Mouse (Mus musculus) layer of hippocampus, adult 8-10 months (tissue): ENCODE measurements around the gene Cd244a. TPM values are rescaled to one million over a fixed set of nuclear protein-coding genes. Genes with fewer than 3 reads are reported as not detected.

ENCODE experiments used
- DNase-seq, 2 experiments: peaks; one replicate each; pipeline ENCODE4 v3.0.0; 2022; ENCODE audit warnings: low spot score in 2 of 2
- total RNA-seq, 4 experiments: library from RNA; stranded (reverse); gene quantifications; 2 replicates each; pipeline ENCODE4 v1.2.4; 2022

The Cd244a gene
- total RNA-seq, 4 experiments from 2014 or later, result 1.5 to 1.6 TPM; not detected in 2

DNA sequence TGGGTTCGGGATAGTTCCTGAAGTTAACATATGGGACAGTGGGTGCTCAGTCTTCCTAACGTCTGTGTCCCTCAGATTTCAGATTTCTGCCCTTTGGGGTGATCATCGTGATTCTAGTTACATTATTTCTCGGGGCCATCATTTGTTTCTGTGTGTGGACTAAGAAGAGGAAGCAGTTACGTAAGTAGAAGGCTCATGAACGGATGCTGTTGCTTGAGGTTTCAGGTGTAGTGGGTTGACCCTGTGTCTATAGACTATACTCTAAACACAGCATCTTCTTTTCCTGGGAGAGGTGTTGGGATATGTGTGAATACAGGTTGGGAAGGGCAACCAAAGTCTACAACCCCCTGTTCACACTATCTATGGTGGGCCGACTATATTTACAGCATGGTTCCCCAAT, 18.2 kb downstream of the Cd244a start:
- DNase-seq, result no peak

- no peak for DNase-seq
Measured at GRCm38 (mm10) chr1:171584584-171584983, 25.6 kb downstream of the Cd244a start.

- no peak for DNase-seq
Measured at GRCm38 (mm10) chr1:171604686-171605085, 45.7 kb downstream of the Cd244a start.

DNA sequence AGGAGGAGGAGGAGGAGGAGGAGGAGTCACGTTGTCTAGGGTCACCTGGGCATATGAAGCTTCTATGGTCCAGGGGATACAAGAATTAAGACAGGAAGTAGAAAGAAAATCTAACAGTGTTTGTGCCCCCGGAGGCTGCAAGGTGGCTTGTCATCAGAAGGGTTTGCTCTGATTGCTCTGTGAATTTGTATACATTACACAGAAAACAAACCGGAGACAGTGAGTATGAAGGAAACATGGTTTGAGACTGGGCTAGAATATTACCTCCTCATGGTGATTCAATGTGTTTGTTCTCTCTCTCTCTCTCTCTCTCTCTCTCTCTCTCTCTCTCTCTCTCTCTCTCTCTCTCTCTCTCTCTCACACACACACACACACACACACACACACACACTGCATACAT, 47.7 kb downstream of the Cd244a start:
- no peak for DNase-seq

- no peak for DNase-seq
Measured at GRCm38 (mm10) chr1:171607176-171607575, 48.2 kb downstream of the Cd244a start, which contains the start of gene Ly9. Ly9 (minus strand) TSS chr1:171607410.

DNA sequence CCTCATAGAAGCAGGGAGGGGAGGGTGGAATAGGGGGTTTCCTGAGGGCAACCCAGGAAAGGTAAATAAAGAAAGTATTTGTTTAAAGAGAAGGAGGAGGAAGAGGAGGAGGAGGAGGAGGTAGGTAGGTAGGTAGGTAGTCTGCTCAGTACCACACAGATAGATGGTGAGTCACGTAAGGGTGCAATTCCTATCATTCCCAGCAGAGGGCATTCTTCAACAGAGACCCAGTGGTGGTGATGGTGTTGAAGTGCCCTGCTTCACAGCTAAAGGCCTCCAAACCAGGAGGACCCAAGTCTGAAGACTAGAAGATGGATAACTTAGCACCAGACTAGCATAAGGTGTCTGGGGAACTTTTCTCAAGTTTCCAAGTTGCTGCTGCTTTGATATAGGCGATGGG, 51.0 kb downstream of the Cd244a start:
- no peak for DNase-seq

DNA sequence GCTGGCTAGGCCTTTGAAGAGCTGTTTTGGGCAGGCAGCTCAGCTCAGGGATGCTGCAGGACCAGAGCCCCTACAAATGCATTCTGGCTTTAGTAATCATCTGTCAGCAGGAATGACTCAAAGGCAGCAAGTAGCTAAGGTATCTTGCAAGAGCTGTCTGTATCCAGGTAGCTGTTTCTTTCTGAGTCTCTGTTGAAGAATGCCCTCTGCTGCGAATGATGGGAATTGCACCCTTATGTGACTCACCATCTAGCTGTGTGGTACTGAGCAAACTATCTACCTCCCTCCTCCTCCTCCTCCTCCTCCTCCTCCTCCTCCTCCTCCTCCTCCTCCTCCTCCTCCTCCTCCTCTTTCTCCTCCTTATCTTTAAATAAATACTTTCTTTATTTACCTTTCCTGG, 51.8 kb downstream of the Cd244a start:
- no peak for DNase-seq

- DNase-seq, result no peak
Measured at GRCm38 (mm10) chr1:171613962-171614361, 55.0 kb downstream of the Cd244a start.

DNA sequence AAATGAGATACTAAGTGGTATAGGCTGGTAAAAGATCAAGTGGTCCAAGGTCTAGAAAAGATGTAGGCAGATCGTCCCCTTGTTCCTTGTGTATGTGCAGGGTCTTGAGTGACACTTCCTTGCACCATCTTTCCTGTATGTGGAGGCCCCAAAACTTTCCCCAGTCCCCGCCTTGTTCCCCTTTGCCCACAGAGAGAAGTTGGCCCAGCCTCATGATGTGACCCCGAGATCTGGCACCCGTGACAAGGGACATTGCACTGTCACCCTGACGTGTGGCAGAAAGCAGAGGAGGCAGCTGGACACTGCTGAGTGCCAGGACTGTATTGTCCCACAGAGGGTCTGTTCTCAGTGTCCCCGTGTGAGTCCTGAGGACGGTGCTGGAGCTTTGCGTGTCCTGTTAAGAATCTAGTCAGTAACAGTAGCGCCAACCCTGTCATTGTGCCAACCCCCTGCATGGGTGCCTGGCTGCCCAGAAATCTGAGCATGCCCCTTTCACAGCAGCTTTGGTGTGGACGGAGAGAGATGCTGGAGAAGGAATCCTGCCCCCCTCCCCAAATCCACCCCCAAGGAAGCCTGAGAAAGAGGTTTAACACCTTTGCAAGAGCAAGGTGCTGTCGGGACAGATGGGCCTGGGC, 58.0 kb downstream of the Cd244a start:
- DNase-seq, result no peak

GRCm38 (mm10) chr1:171619001-171619400, 60.0 kb downstream of the Cd244a start:
- no peak for DNase-seq

GRCm38 (mm10) chr1:171619645-171620044, 60.7 kb downstream of the Cd244a start:
- no peak for DNase-seq

GRCm38 (mm10) chr1:171620091-171620490, 61.1 kb downstream of the Cd244a start:
- no peak for DNase-seq

DNA sequence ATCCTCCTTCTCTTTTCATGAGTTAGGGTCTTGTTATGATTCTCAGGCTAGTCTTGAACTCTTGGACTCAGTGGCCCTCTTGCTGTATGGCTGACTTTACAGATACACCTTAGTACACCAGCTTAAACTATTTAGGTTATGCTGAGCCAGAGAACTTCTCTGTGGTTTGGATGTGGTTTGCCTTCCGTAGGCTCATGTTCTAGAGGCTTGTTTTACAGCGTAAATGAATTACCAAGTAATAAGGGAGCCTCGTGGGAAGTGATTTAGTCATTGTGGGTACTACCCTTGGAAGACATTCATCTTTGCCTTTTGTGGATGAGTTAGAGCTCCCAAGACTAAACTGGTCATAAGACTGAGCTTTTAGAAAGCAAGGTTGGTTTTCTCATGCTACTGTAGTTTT, 68.8 kb downstream of the Cd244a start:
- DNase-seq, result no peak

GRCm38 (mm10) chr1:171629168-171629567, 70.2 kb downstream of the Cd244a start:
- no peak for DNase-seq

GRCm38 (mm10) chr1:171630041-171630440, 71.0 kb downstream of the Cd244a start:
- no peak for DNase-seq

GRCm38 (mm10) chr1:171630912-171631311, 71.9 kb downstream of the Cd244a start:
- peak in 1 of 2 experiments; percentile 25 for DNase-seq

- DNase-seq, result peak in 1 of 2 experiments; percentile 14
Measured at GRCm38 (mm10) chr1:171631447-171631846, 72.5 kb downstream of the Cd244a start.

DNA sequence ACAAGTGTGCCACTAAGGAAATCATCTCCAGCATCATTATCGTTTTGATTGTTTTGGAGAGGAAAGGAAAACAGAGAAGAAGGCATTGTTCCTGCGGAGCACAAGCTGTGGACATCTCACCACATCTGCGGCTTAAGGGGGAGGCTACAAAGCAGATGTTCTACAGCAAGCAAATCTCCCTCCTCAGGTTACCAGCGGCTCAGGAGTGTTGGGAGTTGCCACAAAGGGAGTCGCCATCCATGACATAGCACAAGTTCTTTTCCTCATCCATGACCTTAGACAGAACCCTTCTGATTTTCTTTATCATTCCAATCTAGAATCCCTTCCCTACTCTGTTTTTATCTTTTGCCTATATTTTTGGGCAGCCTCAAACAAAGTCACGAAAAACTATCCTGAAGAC, 76.7 kb downstream of the Cd244a start:
- no peak for DNase-seq

DNA sequence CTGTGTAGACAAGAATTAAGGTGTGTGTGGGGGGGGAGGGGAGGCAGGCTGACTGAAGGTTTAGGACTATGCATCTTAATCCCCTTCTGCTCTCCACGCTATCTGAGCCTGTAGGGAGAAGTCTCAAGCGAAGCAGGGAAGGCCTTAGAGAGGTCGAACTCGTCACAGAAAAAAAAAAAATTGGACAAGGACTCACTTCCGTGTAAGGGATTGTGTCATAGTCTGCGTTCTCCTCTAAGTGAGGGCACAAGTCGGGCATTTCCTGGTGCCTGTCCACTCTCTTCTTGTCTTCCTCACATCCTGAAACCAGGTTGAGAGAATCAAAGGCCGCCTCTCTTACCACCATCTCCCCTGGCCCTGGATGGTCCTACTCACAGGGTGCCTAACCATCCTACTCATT, 78.1 kb downstream of the Cd244a start:
- no peak for DNase-seq

DNA sequence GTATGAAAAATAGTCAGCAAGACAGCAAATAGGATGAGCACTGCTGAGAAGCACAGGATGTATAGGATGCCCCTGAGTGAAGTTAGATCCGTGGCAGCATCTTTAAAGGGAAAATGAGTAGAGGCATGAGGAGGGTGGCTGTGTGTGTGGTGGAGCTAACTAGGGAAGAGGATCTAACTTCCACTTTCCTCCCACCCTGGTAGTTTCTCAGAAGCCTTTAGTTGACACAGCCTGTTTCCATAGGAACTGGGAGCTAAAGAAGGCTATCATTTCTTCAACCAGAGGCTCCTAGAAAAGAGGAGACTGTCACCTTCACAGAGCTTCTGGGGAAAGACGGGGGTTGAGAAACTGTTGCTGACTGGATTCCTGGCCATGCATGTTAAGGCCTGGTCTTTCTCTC, 79.7 kb downstream of the Cd244a start:
- no peak for DNase-seq

DNA sequence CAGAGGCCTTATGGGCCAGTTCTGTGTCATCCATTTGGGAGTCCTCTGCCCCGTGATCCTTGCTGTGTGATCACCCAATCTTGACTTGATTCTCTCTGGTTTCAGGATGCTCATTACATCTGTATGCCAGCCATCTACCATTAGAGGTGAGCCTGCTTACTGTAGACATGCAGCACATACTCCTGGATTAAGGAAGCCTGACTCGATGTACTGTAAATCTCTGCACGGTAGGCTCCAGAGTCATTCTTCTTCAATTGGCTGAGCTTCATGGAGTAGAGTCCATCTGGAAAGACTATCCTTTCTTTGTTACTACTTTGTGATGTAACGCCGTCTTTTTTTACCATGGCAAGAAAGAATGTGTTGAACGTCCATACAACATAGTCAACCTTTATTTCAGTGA, 81.8 kb downstream of the Cd244a start:
- DNase-seq, result no peak

DNA sequence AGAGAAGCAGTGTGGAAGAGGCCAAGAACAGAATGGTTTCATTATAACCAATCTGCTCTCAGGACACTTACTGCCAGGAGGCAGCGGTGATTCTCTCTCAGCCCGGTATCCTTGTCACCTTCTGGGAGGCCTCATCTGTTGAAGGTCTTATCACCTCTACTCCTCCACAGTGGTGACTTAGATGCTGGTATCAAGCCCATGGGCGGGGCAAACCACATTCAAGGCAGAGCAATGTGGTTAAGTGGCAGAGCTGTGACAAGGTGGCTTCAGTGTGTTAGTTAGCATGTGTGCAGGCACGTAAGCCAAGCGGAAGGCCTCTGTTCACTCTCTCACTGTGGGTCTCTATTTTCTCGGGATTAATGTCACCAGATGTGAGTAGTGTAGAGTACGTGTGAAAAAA, 84.6 kb downstream of the Cd244a start:
- no peak for DNase-seq

GRCm38 (mm10) chr1:171646429-171646940, 87.5 kb downstream of the Cd244a start:
- no peak for DNase-seq

- no peak for DNase-seq
Measured at GRCm38 (mm10) chr1:171647716-171648115, 88.7 kb downstream of the Cd244a start.
